Mouse (Mus musculus) spleen, adult 12 weeks (tissue): ENCODE measurements around the gene Hhipl1.

Experiments
- DNase-seq: peaks from one replicate; pipeline ENCODE4 v3.0.0; 2022; ENCODE audit warnings: low spot score

Hhipl1 gene

GRCm38 (mm10) chr12:108305812-108306794, at the start of gene Hhipl1:
TSS of gene Hhipl1 (plus strand) at chr12:108306270.
- no peak for DNase-seq

GRCm38 (mm10) chr12:108256734-108257133, 49.3 kb upstream of the Hhipl1 start:
- no peak for DNase-seq

GRCm38 (mm10) chr12:108259322-108260049, 46.6 kb upstream of the Hhipl1 start:
- DNase-seq, result no peak

- no peak for DNase-seq
These were observed 45.1 kb upstream of the Hhipl1 start for GRCm38 (mm10) chr12:108260950-108261349.

- DNase-seq, result no peak
These were observed 41.2 kb upstream of the Hhipl1 start for GRCm38 (mm10) chr12:108264918-108265317.

- no peak for DNase-seq
These were observed 40.0 kb upstream of the Hhipl1 start for GRCm38 (mm10) chr12:108265831-108266619.

- DNase-seq, result no peak
These were observed 38.4 kb upstream of the Hhipl1 start for GRCm38 (mm10) chr12:108267653-108268052.

GRCm38 (mm10) chr12:108268970-108269369, 37.1 kb upstream of the Hhipl1 start:
- DNase-seq, result no peak

- DNase-seq, result no peak
These were observed 36.4 kb upstream of the Hhipl1 start for GRCm38 (mm10) chr12:108269699-108270098.

- no peak for DNase-seq
These were observed 35.7 kb upstream of the Hhipl1 start for GRCm38 (mm10) chr12:108270240-108270919.

- no peak for DNase-seq
These were observed 34.5 kb upstream of the Hhipl1 start for GRCm38 (mm10) chr12:108271351-108272142.

- DNase-seq, result no peak
These were observed 33.9 kb upstream of the Hhipl1 start for GRCm38 (mm10) chr12:108272143-108272635.

- DNase-seq, result no peak
These were observed 32.4 kb upstream of the Hhipl1 start for GRCm38 (mm10) chr12:108273466-108274312.

- no peak for DNase-seq
These were observed 31.8 kb upstream of the Hhipl1 start for GRCm38 (mm10) chr12:108274313-108274595.

GRCm38 (mm10) chr12:108274661-108275507, 31.2 kb upstream of the Hhipl1 start, which contains the start of gene Ccdc85c:
TSS of gene Ccdc85c (minus strand) at chr12:108275425.
- DNase-seq, result no peak

- peak; percentile 78 for DNase-seq
These were observed 30.6 kb upstream of the Hhipl1 start for GRCm38 (mm10) chr12:108275508-108275890.

GRCm38 (mm10) chr12:108275920-108276822, 29.9 kb upstream of the Hhipl1 start:
- DNase-seq, result no peak
